Mouse (Mus musculus): ENCODE data around the gene Pik3r1.

DNA sequence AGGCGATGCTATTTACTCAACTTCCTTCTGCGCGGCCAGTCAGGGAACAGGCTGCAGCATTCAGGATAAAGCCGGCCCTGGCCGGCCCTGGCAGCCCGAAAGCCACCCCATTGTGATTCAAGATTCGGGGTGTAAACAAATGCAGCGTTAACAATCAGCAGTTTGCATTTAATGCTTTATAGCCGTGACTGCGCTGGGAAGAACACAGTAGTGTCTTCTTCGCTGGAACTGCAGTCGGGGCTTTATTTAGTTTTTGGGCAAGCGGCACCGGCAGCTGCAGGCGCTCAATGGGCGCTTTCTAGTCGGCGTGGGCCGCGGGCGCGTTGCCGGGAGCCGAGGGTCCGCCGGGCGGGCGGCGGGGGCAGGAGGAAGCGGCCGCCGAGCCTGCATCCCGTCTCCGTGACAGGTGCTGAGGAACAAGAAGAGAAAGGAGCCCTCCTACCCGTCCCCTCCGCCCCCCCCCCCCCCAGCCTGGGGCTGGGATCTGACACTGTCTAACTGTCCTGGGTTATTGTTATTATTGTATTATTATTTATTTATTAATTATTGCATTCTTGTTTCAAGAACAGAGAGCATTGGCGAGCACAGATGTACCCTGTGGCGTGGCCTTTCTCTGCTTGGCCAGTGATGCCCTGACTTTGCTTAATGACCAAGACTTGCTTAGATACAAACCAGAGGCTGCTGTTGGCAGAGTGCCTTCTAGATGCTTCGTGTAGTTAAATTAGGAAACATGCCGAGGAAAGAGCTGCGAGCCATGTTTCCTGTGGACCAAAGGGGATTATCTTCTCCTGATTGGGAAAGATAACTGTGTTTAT is 33.6 kb upstream of the Pik3r1 start:
- TF ChIP-seq POLR2A (IDR thresholded peaks at IDR 0.05; ENCODE audit: extremely low read depth, insufficient read depth, low read length) = no peak
- no peak for TF ChIP-seq CTCF (IDR thresholded peaks at IDR 0.05; ENCODE audit: low read depth, low read length)

Data from liver, adult 2 months (tissue).